Mouse (Mus musculus) spleen, adult 18-20 months (tissue): ENCODE measurements around the gene Olfr1158.
"Not testable (repeated sequence)": the region's sequence is repeated elsewhere in the genome, so short reads cannot be mapped to it uniquely, and the experiment has no call there.

Source experiments
- DNase-seq, 2 experiments: peaks; one replicate each; pipeline ENCODE4 v3.0.0; 2022; ENCODE audit warnings: mixed read lengths in 2 of 2

Olfr1158 gene

DNA sequence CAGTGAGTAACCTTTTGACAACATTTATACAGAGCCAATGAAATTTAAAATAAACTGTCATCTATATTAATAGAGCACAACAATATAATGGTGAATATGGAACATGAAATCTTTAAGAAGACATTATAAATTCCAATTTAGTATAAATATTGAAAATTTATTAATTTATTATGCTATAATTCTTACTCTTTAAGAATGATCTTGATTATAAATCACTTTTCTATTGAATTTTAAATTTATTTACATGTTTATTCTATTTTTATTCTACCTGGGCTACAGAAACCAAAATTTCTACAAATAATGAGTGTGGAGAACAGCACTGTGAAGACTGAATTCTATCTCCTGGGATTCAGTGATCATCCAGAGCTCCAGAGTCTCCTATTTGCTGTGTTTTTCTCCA, at the start of gene Olfr1158:
TSS of gene Olfr1158 (plus strand) at position 301 of the 400 bp plus-strand sequence.
- no peak for DNase-seq

GRCm38 (mm10) chr2:87945037-87945436, 44.9 kb upstream of the Olfr1158 start, which contains the start of gene Olfr1155:
Olfr1155 (minus strand) TSS chr2:87945137.
- no peak for DNase-seq

GRCm38 (mm10) chr2:87953000-87953399, 36.9 kb upstream of the Olfr1158 start, which contains the start of gene Olfr1156:
Olfr1156 (minus strand) TSS chr2:87953100.
- no peak for DNase-seq

- no peak for DNase-seq
Measured at GRCm38 (mm10) chr2:87968199-87968598, 21.7 kb upstream of the Olfr1158 start, which contains the start of gene Olfr1157. Olfr1157 (minus strand) TSS chr2:87968299.

DNA sequence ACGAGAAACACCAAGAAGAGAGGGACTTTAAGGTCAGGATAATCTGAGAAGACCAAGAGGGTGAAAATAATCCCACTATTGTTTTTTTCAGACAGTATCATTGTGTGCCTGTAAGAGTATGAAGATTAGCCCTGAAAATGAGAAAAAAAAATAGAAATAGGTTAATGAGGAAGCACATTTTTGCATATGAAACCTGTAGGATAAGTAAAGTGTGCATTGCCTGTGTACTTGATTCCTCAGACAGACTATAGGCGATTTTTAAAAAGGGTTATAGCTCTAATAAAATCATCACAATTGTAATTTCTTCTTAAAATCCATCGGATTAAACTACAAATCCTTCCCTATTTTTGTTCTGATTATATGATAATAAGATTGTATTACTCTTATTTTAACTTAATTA, 15.3 kb upstream of the Olfr1158 start, which contains the start of gene Olfr74:
TSS of gene Olfr74 (minus strand) at position 101 of the 400 bp plus-strand sequence.
- no peak for DNase-seq

DNA sequence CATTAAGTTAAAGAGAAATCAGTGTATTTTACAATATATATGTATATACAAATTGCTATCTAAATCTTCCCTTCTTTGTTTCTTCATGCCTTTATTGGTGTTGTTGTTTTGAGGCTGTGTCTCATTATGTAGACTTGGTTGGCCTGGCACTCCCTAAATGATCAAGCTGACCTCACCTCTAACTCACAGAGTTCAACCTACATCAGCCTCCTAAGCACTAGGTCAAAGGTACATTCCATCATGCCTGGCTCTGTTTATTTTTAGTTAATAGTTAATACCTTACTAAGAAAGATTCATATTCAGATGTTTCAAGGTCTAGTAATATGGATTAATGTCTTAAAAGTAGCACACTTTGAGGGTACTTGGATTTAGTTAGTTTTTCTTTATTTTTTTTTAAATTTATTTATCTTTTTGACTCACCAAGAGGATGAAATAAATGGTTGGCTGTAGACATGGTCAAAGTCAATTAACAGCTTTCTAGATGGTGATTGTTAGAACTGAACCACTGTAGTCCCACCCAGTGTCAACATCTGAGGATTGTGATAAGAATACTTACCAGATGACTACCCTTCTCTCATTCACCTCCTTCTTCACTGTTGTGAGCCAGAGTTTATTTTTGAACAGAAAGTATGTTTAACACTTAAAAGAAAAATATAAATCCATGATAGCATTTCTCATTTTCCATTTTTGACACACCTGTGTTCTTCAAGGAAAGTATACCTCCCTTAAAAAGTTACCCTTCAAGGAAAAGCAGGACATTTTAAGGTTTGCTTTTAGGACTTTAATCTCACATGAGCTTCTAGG, 17.8 kb downstream of the Olfr1158 start, which contains the start of gene Olfr1160:
TSS of gene Olfr1160 (minus strand) at position 754 of the 804 bp plus-strand sequence.
- no peak for DNase-seq

GRCm38 (mm10) chr2:88022474-88022873, 32.6 kb downstream of the Olfr1158 start, which contains the start of gene Olfr1161:
Olfr1161 (plus strand) TSS chr2:88022774.
- not testable (repeated sequence) for DNase-seq

DNA sequence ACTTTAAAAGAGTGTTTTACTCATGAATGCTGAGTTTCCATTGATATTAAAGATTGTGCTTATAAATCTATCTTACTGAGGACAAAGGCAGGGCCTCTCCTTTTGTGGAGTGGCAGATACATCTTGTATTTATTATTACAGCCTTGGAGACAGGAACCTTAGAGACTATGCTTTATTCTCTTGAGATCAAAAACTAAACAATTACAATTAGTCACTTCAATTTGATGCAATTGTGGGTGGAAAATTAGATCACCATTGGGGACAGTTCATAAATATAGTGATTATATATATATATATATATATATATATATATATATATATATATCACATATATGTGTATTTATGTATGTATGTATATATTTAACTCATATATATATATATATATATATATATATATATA, 47.7 kb downstream of the Olfr1158 start, which contains the start of gene Olfr73:
TSS of gene Olfr73 (minus strand) at position 101 of the 400 bp plus-strand sequence.
- DNase-seq, result no peak
